Mouse (Mus musculus) neural tube, embryonic 14.5 days (tissue): ENCODE data around the gene Gm20388. TPM values are rescaled to one million over a fixed set of nuclear protein-coding genes. Genes with fewer than 3 reads are reported as not detected.

Source experiments
- ATAC-seq: fragments of 200-750 bp; cut with Nextera tagmentation; 2 replicates; pipeline ENCODE4 v1.8.0; 2017; ENCODE audit warnings: low read depth, mild to moderate bottlenecking, moderate TSS enrichment, moderate library complexity
- H3K27ac ChIP-seq: fragments of 300-500 bp; sonication (generic); 2 replicates; pipeline ENCODE4 v1.5.1; 2014; ENCODE audit warnings: low read depth, mild to moderate bottlenecking, control low read depth, low read length, moderate library complexity, mixed read lengths
- H3K27me3 ChIP-seq: fragments of 300-500 bp; sonication (generic); 2 replicates; pipeline ENCODE4 v1.6.1; 2014; ENCODE audit warnings: low read length; ENCODE audit not compliant: control insufficient read depth, insufficient read depth
- H3K36me3 ChIP-seq: fragments of 300-500 bp; sonication (generic); 2 replicates; pipeline ENCODE4 v1.6.1; 2014; ENCODE audit warnings: low read length, mixed read lengths; ENCODE audit not compliant: control insufficient read depth, insufficient read depth
- H3K4me1 ChIP-seq: fragments of 300-500 bp; sonication (generic); 2 replicates; pipeline ENCODE4 v1.6.1; 2014; ENCODE audit warnings: low read length; ENCODE audit not compliant: control insufficient read depth, insufficient read depth
- H3K4me2 ChIP-seq: fragments of 300-500 bp; sonication (generic); 2 replicates; pipeline ENCODE4 v1.6.1; 2014; ENCODE audit warnings: mild to moderate bottlenecking, low read depth, low read length, control low read depth
- H3K4me3 ChIP-seq: fragments of 300-500 bp; sonication (generic); 2 replicates; pipeline ENCODE4 v1.5.1; 2014; ENCODE audit warnings: low read depth, low read length, control low read depth, mixed read lengths
- H3K9ac ChIP-seq: fragments of 300-500 bp; sonication (generic); replicated peaks from 2 replicates; pipeline ENCODE4 v1.6.1; 2014; ENCODE audit warnings: low read depth, mild to moderate bottlenecking, control low read depth, low read length, mixed read lengths
- H3K9me3 ChIP-seq: fragments of 300-500 bp; sonication (generic); 2 replicates; pipeline ENCODE4 v1.6.1; 2016; ENCODE audit warnings: low read length; ENCODE audit not compliant: control insufficient read depth
- WGBS: fragments of 180-500 bp; shearing (Covaris S2); extraction: QIAGEN DNeasy Blood & Tissue Kit; methylation state at CpG from one replicate; pipeline ENCODE4 v1.1.7; 2014; 5-methylcytosine and 5-hydroxymethylcytosine counted together
- polyA plus RNA-seq: library from polyadenylated mRNA; unstranded; fragments of >200 nt; fragmentation: Nextera tagmentation; extraction: Ambion mirVana; gene quantifications from 2 replicates; pipeline ENCODE4 v1.2.1, GENCODE M21; 2014

Gene Gm20388
- polyA plus RNA-seq, 1 experiment from 2014 or later: 10.3 TPM

GRCm38 (mm10) chr8:120454404-120454803 lies 543.8 kb downstream of the Gm20388 start:
- H3K9ac ChIP-seq: no peak overlapping the region

GRCm38 (mm10) chr8:120460375-120460774 lies 549.7 kb downstream of the Gm20388 start:
- Histone ChIP-seq H3K4me2 (no peak overlapping the region), H3K9ac (no peak overlapping the region), H3K9me3 (no peaks in the 10 kb centered on the region), H3K4me1 (peaks cover 43% of the 10 kb centered on the region), H3K27ac (peak overlapping the region; percentile 79), H3K4me3 (no peak overlapping the region), H3K27me3 (no peaks in the 10 kb centered on the region), H3K36me3 (no peaks in the 10 kb centered on the region)
- 16% methylated on average over 6 of the region's 6 CpGs for WGBS
- peak; percentile 31; the same call in 1 of the 2 replicates for ATAC-seq

More at GRCm38 (mm10) chr8:120454404-120454803, 543.8 kb downstream of the Gm20388 start:
- Histone ChIP-seq H3K4me1 (peaks cover 36% of the 10 kb centered on the region), H3K27me3 (no peaks in the 10 kb centered on the region), H3K4me2 (no peak overlapping the region), H3K9me3 (no peaks in the 10 kb centered on the region), H3K36me3 (no peaks in the 10 kb centered on the region), H3K27ac (no peak overlapping the region), H3K4me3 (no peak overlapping the region)
- WGBS: 76% methylated on average over 6 of the region's 6 CpGs
- ATAC-seq: no peak

GRCm38 (mm10) chr8:120462119-120462551 lies 551.5 kb downstream of the Gm20388 start:
- ATAC-seq: no peak
- Histone ChIP-seq H3K4me2 (no peak overlapping the region), H3K4me1 (peaks cover 43% of the 10 kb centered on the region), H3K9ac (peak overlapping the region; percentile 12; the same call in 1 of the 2 replicates), H3K36me3 (no peaks in the 10 kb centered on the region), H3K27me3 (no peaks in the 10 kb centered on the region), H3K27ac (0 out of 2 replicates have a peak overlapping the region, but pooled peaks have one; percentile 39), H3K9me3 (no peaks in the 10 kb centered on the region), H3K4me3 (no peak overlapping the region)
- 14% methylated on average over 15 of the region's 15 CpGs for whole genome bisulfite sequencing

GRCm38 (mm10) chr8:120462611-120463010 lies 552.0 kb downstream of the Gm20388 start:
- H3K27ac ChIP-seq: no peak overlapping the region
- no peak for ATAC-seq
- no peaks in the 10 kb centered on the region for H3K36me3 ChIP-seq
- peaks cover 43% of the 10 kb centered on the region for H3K4me1 ChIP-seq
- WGBS: 56% methylated on average over 6 of the region's 6 CpGs
- no peaks in the 10 kb centered on the region for H3K27me3 ChIP-seq
- peak overlapping the region; percentile 12; the same call in 1 of the 2 replicates for H3K9ac ChIP-seq
- H3K9me3 ChIP-seq: no peaks in the 10 kb centered on the region
- no peak overlapping the region for H3K4me3 ChIP-seq
- no peak overlapping the region for H3K4me2 ChIP-seq

GRCm38 (mm10) chr8:120463918-120464584 lies 553.4 kb downstream of the Gm20388 start:
- Histone ChIP-seq H3K9ac (no peak overlapping the region), H3K36me3 (no peaks in the 10 kb centered on the region), H3K9me3 (no peaks in the 10 kb centered on the region), H3K27me3 (no peaks in the 10 kb centered on the region), H3K4me3 (no peak overlapping the region), H3K4me1 (peaks cover 43% of the 10 kb centered on the region), H3K27ac (no peak overlapping the region), H3K4me2 (no peak overlapping the region)
- ATAC-seq: no peak
- WGBS: 92% methylated on average over 9 of the region's 9 CpGs

- ATAC-seq: no peak
- H3K9ac ChIP-seq: no peak overlapping the region
Observed at GRCm38 (mm10) chr8:120464585-120464937, 553.9 kb downstream of the Gm20388 start.

GRCm38 (mm10) chr8:120465710-120466109 lies 555.1 kb downstream of the Gm20388 start:
- no peaks in the 10 kb centered on the region for H3K27me3 ChIP-seq
- H3K4me3 ChIP-seq: no peak overlapping the region
- peak; percentile 36; the same call in 1 of the 2 replicates for ATAC-seq
- no peaks in the 10 kb centered on the region for H3K36me3 ChIP-seq
- no peaks in the 10 kb centered on the region for H3K9me3 ChIP-seq
- no peak overlapping the region for H3K9ac ChIP-seq
- no peak overlapping the region; the same call in 1 of the 2 replicates for H3K27ac ChIP-seq
- WGBS: 15% methylated on average over 8 of the region's 8 CpGs
- peaks cover 27% of the 10 kb centered on the region for H3K4me1 ChIP-seq
- H3K4me2 ChIP-seq: no peak overlapping the region

More at GRCm38 (mm10) chr8:120464585-120464937, 553.9 kb downstream of the Gm20388 start:
- H3K27ac ChIP-seq: no peak overlapping the region
- no peak overlapping the region for H3K4me2 ChIP-seq
- H3K9me3 ChIP-seq: no peaks in the 10 kb centered on the region
- peaks cover 39% of the 10 kb centered on the region for H3K4me1 ChIP-seq
- H3K4me3 ChIP-seq: no peak overlapping the region
- no peaks in the 10 kb centered on the region for H3K36me3 ChIP-seq
- H3K27me3 ChIP-seq: no peaks in the 10 kb centered on the region
- WGBS: 68% methylated on average over 4 of the region's 4 CpGs

- 60% methylated on average over 10 of the region's 10 CpGs for WGBS
- Histone ChIP-seq H3K36me3 (no peaks in the 10 kb centered on the region), H3K4me1 (peaks cover 26% of the 10 kb centered on the region), H3K9me3 (no peaks in the 10 kb centered on the region), H3K27me3 (no peaks in the 10 kb centered on the region), H3K4me3 (no peak overlapping the region), H3K9ac (no peak overlapping the region), H3K4me2 (no peak overlapping the region), H3K27ac (0 out of 2 replicates have a peak overlapping the region, but pooled peaks have one; percentile 16)
- no peak for ATAC-seq
Observed at GRCm38 (mm10) chr8:120466266-120466665, 555.6 kb downstream of the Gm20388 start.

GRCm38 (mm10) chr8:120467598-120467997 lies 557.0 kb downstream of the Gm20388 start:
- Histone ChIP-seq H3K4me2 (no peak overlapping the region), H3K4me3 (no peak overlapping the region), H3K9ac (no peak overlapping the region), H3K9me3 (no peaks in the 10 kb centered on the region), H3K4me1 (peaks cover 28% of the 10 kb centered on the region), H3K27me3 (no peaks in the 10 kb centered on the region), H3K27ac (no peak overlapping the region), H3K36me3 (no peaks in the 10 kb centered on the region)
- WGBS: 90% methylated on average over 7 of the region's 7 CpGs
- ATAC-seq: no peak
